Mouse (Mus musculus): Measurements from ENCODE around the gene Gpm6b.

The Gpm6b gene

DNA sequence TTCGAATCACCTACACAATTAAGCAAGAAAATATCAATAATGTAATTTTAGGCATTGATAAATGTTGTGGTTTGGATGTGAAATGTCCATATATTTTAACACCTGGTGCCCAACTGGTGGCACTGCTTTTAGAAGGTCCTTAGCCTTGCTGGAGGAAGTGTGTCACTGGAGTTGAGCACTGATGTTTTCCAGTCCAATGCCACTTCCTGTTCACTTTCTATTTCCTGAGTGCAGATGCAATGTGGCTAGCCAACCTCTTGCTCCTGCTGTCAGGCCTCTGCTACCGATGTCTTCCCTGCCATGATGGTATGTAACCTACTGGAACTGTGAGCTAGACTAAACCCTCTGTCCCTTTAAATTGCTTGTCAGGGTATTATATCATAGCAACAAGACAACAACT is 65.6 kb downstream of the Gpm6b start:
- no peak for DNase-seq (ENCODE audit: low spot score)

- no peak for DNase-seq (ENCODE audit: low spot score)
Observed at GRCm38 (mm10) chrX:166307437-166308222, 68.9 kb downstream of the Gpm6b start.

GRCm38 (mm10) chrX:166308798-166309197 is 70.1 kb downstream of the Gpm6b start:
- DNase-seq (ENCODE audit: low spot score): no peak

- DNase-seq (ENCODE audit: low spot score): no peak
Observed at GRCm38 (mm10) chrX:166315251-166315650, 76.5 kb downstream of the Gpm6b start.

DNA sequence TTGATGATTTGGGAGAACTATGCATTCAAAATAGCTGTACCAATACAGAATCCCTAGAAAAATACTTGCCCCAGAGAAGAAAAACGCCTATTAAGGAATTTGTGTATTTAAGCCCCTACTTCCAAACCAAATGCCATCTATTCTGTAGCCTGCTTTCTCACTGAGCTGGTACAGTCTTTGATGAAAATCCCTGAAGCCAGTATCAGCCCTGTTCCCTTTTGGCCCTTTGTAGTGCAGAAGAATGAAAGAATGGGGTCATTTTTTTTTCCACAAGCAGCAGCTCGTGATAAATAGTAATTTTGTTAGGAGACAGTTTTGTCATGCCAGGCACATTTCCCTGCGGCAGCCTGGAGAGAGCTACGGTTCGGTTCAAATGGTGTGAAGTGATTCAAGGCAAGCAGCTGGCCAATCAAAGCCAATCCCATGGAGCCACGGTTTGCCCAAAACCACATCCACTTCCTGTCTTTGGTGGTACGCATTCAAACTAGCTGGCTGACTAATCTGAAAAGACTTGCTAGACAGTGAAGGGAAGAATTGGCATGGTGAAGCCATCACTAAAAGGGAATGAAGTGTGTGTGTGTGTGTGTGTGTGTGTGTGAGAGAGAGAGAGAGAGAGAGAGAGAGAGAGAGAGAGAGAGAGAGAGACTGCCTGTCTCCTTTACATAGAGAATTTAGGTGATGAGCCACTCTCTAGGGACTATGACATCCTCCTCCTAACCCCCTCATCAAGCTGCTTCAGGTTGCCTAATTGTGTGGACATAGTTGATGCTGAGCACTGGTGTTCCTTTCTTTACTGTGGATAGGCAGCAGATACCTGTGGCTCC is 78.1 kb downstream of the Gpm6b start:
- no peak for DNase-seq (ENCODE audit: low spot score)

DNA sequence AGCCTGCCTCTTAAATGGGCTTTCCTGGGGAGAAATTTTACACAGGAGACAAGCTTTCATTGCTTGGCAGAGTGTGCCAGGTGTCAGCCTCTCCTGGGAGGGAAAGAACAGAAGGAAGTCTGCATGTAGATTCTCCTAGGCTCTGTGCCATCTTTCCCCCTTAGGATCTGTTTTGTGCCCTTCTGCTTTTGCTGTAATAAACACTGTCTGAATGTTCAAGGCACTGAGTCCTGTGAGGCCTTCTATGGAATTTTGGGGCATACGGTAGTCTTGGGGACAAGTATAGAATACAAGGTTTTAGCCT is 78.6 kb downstream of the Gpm6b start:
- DNase-seq (ENCODE audit: low spot score): no peak

DNA sequence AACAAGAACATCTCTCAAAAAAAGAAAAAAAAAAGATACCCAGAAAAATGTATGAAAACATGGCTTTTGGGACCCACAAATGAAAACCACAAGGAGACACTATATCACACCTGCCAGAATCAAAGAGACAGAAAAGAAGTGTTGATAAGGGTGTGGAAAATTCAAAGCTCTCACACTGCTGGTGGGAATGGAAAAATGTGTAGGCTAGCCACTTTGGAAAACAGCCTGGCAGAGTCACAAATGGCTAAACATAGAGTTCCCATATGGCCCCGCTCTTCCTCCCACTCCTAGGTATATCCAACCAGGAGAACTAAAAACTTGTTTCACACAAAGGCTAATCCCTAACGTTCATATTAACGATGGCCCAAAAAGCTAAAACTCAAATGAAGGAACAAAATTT is 84.5 kb downstream of the Gpm6b start:
- DNase-seq (ENCODE audit: low spot score): no peak

GRCm38 (mm10) chrX:166327621-166328020 is 88.9 kb downstream of the Gpm6b start:
- DNase-seq (ENCODE audit: low spot score): no peak

DNA sequence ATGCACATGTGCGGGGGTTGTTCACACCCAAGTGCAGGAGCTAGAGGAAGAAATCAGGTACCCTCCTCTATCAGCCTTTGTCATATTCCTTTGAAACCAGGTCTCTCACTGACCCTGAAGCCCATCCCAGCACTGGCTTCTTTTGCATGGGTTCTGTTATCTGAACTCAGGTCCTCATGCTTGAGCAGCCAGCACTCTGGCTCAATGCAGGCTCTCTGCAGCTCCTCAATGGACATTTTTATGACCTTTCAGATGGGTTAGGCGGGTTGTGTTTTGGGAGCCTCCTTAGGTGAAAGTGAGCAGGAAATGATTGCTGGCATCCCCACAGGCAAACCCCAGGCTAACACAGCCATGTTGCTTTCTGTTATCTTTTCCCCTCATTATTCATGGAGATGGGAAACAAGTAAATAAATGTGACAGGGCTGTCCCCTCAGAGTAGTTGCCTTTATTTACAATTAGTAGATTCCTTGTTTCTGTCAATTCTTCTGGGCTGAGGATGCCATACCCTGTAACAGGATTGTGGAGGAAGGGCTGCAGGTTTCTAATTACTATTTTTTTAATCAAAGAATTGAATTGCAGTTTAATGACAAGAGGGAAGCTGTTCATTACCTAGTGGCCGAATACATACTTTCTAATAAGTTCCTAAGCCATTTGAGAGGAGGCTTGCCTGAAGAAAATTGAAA is 89.6 kb downstream of the Gpm6b start:
- DNase-seq (ENCODE audit: low spot score): no peak

GRCm38 (mm10) chrX:166328904-166329451 is 90.3 kb downstream of the Gpm6b start:
- DNase-seq (ENCODE audit: low spot score): peak; percentile 79

GRCm38 (mm10) chrX:166334516-166335136 is 95.9 kb downstream of the Gpm6b start:
- DNase-seq (ENCODE audit: low spot score): no peak

GRCm38 (mm10) chrX:166338353-166338752 is 99.6 kb downstream of the Gpm6b start:
- no peak for DNase-seq (ENCODE audit: low spot score)

DNA sequence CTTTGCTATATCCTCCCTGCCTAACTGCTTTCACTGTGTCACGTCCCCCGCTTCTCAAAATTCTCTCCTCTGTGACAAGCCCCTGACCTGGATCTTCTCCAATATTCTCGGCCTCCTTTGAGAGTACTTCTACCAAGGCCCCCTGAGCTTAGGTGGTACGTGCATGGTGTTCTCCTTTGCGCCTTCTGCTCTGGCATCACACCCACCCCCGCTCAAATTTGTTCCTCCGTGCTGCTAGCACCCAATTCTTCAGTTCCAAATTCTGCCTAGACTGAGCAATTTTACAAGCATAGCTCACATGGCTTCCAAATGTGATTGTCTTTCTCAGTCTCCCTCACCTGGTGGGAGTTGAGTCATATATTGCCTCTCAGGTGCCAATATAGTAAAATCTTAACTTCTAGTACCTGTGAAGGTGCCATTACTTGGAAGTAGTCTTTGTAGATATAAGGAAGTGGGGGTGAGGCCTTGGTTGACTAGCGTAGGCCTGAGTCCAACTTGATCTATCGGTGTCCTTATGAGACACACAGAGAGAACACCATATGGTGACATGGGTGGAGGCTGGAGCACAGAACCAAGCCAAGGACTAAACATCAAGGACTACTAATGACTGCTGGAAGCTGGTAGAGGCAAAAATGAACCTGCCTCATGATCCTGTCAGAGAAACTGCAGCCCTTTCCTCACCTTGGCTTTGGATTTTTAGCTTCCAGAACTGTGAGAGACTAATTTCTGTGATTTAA is 100.2 kb downstream of the Gpm6b start:
- DNase-seq (ENCODE audit: low spot score): no peak

DNA sequence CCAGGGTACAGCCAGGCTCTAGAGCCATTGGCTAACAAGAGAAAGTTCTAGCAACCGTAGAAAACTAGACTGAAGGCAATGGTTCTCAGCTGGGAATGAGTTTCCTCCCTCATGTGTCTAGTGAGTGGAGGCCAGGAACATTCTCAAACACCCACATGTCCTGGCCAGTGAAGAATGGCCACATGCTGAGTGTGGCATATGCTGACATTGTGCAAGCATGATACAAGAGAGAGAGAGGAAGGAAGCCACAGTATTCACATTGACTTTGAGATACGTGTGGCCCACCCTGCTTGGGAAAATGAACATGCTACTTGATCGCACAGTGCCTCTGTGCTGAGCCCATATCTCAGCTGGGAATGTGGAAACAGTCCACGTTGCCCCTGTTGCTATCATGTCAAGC is 101.2 kb downstream of the Gpm6b start:
- DNase-seq (ENCODE audit: low spot score): no peak

DNA sequence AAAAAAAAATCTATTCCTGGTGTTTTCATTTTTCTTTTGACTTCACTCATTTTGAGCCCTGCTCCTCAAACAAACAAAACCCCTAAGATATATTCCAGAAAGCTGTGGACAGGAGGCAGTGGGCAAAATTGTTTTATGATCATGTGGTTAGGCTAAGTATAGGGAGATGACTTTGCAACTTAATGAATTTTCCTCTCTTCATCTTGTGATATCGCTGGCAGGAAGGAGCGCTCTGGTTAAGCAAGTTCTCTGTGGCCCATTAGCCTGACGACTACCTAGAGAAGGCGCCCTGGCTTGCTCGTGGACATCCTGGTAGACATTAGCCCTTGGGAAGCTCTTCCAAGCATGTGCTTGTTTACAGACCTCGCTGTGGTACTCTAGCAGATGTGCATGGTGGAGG is 103.1 kb downstream of the Gpm6b start:
- DNase-seq (ENCODE audit: low spot score): no peak

DNA sequence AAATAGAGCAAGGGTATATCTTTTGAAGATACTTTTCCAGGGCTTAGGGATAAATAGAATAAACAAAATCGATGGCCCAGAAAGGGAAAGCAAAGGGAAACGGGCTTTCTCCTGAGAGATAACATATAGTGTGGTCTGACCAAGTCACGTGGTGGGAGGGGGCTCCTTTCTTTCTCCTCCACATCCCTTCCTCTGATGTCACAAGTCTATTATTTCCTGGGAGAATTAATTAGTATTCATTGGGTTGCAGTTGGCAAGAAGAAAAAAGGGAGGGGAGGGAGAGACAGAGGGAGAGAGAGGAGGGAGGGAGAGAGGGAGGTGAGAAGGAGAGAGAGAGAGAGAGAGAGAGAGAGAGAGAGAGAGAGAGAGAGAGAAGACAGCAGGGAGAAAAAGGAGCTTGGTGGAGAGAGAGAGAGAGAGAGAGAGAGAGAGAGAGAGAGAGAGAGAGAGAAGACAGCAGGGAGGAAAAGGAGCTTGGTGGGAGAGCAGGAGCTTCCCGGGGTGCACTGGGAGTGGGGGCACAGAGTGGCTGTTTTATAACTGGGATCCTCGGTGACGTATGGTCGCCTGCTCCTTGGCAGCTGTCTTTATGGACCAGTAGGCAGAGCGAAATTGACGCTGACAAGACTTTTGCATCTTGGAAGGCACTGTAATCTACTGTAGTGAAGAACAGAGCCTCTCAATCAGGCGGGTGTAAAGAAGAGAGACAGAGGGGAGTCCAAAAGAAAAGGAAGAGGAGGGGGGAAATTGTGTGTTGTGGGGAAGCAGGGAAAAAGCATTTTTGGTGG is 105.7 kb downstream of the Gpm6b start:
- peak; percentile 57 for DNase-seq (ENCODE audit: low spot score)

GRCm38 (mm10) chrX:166348086-166348485 is 109.4 kb downstream of the Gpm6b start:
- DNase-seq (ENCODE audit: low spot score): no peak

DNA sequence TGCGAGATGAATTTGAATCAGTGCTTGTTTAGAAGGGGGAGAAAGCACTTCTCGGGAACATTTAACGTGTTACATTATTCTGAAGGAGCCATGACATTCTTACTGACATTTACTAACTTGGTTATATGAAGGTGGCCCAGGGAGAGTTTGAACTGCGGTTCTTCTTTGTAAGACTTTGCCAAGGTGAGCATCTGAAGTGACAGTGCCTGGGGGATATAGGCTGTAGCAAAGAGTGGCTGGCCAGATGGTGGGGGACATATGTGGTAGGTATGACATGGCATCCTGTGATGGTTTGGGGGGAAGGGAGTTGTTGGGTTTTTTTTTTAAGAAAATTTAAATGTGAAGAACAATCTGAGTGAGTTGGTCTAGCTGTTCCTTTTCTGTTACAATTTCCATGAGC is 109.9 kb downstream of the Gpm6b start:
- no peak for DNase-seq (ENCODE audit: low spot score)

DNA sequence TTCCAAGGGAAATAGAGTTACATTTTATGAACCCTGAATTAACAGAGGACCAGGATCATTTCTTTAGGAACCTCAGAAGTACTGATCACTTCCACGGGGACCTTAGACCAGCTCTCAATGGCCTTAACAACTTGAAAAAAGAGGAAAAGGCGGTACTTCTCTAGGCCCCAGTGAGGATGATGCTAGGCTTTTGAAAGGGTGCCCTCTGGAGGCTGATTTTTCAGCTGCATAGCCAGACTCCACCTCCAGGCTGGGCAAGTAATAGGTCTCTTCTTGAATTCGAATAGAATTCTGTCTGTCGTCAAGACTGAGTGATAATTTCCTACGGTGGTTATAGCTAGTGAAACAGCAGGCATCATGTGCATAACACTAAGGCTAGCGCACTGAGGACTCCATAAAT is 113.1 kb downstream of the Gpm6b start:
- DNase-seq (ENCODE audit: low spot score): peak; percentile 73

GRCm38 (mm10) chrX:166353412-166353811 is 114.7 kb downstream of the Gpm6b start:
- DNase-seq (ENCODE audit: low spot score): no peak

GRCm38 (mm10) chrX:166354913-166355312 is 116.2 kb downstream of the Gpm6b start:
- DNase-seq (ENCODE audit: low spot score): no peak

Data from embryo, embryonic 10.5 days (tissue).